Mouse (Mus musculus): ENCODE results near the gene Epsti1.
A peak's percentile ranks its signal among the peaks of the same experiment; 100 is the strongest.

Gene Epsti1

DNA sequence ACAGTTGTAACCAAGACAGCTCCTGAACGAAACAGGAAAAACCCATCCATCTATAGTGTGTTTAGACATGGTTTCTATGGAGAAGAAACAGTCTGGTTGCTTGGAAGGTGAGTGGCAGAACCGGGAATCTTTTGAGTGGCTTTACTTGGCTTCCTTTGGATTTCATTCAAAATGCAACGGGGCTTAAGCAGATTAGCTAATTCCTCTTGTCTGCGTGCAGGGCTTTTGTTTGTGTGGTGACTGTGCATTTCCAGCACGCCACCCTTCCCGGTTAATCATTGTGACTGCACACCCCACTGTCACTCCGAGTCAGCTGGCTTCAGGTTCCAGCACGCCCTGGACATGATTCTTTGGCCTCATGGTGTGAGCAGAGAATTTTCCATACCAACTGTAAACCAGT, 115.9 kb downstream of the Epsti1 start:
- DNase-seq, result no peak

DNA sequence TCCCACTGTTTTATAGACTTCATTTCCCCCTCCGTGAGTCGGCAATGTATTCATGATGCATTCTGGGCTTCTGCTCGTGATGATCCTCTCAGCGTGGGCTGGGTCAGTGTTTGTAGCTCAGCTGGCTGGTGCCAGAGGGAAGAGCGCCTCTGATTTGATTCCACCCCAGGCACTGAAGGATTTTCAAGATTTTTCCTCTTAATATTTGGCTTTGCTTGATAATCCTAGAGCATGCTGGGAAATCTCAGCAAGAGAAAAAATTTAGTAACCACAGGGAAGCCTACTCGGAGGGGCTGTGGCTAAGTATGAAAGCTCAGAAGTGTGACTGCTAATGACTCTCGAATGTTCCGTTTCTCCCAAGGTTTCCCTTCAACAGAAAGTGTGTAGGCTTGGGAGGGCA, 134.8 kb downstream of the Epsti1 start:
- peak; percentile 21 for DNase-seq

DNA sequence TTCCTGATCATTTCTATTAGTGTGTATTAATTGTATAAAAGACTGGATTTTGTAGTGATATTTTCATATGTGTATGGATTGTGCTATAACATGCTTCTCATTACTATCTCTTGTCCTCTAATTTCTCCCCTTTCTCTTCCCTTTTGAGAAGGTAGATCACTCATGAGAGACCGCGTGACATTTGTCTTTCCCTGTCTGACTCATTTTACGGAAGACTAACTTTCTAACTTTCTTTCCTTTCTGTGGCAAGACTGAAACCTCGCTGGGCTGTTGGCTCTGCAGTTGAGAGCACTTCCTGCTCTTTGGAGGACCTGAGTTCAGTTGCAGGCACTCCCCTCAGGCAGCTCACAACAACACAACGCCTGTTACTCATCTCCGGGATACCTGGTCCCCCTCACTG, 136.6 kb downstream of the Epsti1 start:
- DNase-seq, result no peak

- no peak for DNase-seq
These were observed 138.0 kb downstream of the Epsti1 start for GRCm38 (mm10) chr14:78041886-78042526.

DNA sequence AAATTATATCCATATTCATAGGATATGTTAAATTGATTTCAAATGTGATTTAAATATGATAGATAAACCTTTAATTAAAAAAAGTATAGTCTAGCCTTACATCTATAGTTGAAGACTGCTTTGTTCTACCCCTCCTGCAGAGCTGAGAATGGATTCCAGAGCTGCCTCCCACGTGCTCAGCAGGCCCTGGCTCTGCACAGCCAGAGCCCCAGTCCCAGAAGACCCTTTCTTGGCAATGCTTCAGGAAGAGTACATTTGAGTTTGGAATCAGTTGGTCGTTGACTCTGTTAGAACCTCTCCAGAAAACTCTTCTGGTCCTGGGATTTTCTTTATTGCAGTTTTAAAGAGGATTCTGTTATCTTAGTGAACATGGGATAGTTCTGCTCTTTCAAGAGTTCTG, 139.0 kb downstream of the Epsti1 start:
- no peak for DNase-seq

DNA sequence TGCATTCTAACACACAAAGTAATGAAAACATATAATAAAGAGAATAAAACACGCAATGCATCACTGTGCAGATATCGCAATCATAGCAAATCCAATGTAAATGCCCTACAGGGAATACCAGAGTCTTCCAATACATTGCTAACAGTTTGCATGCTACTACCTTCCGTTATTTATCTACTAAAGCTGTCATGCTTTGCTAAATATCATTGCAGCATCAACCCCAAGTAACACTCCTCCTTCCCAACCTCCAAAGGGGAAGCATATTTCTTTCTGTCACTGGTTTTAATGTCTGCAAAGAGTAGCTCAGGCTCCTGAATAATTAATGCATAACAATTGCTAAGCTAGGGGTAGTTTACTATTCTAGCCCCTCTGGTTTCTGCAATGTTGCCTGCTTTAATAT, 144.2 kb downstream of the Epsti1 start:
- DNase-seq, result no peak

- DNase-seq, result no peak
These were observed 144.6 kb downstream of the Epsti1 start for GRCm38 (mm10) chr14:78048674-78049073.
